Mouse (Mus musculus): ENCODE measurements around the gene Gnb2. TPM values are rescaled to one million over a fixed set of nuclear protein-coding genes. Genes with fewer than 3 reads are reported as not detected.

The Gnb2 gene
- 100 to 1,000 TPM; 483 to 529 TPM for total RNA-seq (2021)
- long read RNA-seq, experiment 1, transcript Gnb2-212 (9 exons, 1,569 nt): minor isoform, 9 of 299 reads
- long read RNA-seq, experiment 1, transcript Gnb2-201 (10 exons, 1,860 nt): major isoform, 252 of 299 reads
- long read RNA-seq, experiment 1, partial matches to known transcripts: 19 of 299 reads
- long read RNA-seq, experiment 1, other reads (novel, unspliced or antisense): 17 of 299 reads
- long read RNA-seq, experiment 2, transcript Gnb2-201 (10 exons, 1,860 nt): major isoform, 228 of 263 reads
- long read RNA-seq, experiment 2, partial matches to known transcripts: 14 of 263 reads
- long read RNA-seq, experiment 2, other reads (novel, unspliced or antisense): 18 of 263 reads

DNA sequence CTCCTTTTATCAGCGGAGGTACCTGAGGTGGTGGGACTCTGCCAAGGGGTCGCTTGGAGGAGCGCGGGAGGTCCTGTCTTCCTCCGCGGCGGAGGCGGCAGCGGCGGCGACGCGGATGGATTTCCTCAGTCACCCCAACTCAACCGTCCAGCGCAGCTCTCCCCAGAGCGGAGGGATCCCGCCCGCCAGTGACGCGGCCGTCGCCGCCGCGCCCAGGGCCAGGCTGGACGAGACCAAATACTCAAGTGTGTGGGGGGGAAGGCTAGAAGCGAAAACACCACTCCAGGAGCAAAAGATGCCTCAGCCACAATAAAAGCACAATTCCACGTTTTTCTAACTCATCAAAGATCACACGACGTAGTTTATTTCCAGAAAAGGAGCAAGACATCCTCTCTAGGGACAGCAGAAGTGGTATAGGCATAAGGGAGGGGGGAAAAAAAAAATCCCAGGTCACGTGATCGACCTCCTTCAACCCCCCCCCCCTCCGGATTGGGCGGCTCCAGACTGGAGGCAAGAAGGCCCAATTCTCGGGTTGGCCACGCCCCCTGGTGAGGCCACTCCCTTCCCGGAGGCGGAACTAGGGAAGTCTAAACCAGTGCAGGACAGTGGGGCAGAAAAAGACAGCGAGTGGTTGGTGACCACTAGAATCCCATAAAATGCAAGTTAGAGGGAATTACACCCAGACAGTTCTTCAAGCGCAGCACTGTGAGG lies at the start of gene Gnb2, which contains the start of gene Epo:
Gnb2 (minus strand) TSS at position 394 of the 711 bp plus-strand sequence.
Epo (minus strand) TSS at position 126 of the 711 bp plus-strand sequence.
- DNase-seq (ENCODE audit: low spot score in 2 of 2): peak; percentile 96 to 99

DNA sequence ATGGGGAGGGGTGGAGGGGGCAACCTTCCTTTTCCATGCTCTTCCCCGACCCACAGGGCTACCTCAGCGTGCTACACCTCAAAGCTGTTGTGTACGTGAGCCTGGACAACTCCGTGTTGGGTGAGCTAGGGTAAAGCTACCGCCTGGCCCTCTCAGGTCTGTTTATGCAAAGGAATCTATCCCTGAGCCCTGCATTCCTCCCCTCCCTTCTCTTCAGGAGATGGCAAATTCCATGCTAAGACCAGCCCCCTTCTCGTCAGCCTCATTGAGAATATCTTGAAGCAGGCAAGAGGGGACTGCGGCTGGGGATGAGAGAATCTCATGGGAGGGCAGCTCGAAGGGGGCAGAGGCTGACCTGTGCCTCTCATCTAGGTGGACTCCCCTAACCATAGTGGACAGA lies 49.4 kb upstream of the Gnb2 start:
- DNase-seq (ENCODE audit: low spot score in 2 of 2): no peak

DNA sequence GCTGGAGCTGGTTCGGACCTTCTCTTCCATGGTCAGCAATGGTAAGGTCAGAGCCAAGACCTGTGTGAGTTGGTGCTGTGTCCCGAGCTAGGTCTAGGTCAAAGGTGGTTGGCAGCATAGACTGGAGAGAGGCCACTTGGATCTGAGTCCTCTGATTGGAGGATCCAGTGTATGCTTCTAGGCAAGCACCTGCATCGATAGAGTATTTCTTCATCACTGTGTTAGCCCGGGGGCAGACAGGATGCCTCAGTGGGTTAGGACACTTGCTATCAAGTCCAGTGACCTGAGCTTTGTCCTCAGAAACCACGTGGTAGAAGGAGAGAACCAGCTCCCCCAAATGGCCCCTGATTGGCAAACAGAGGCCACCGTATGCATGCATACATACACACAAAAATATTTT lies 46.9 kb upstream of the Gnb2 start:
- no peak for DNase-seq (ENCODE audit: low spot score in 2 of 2)

DNA sequence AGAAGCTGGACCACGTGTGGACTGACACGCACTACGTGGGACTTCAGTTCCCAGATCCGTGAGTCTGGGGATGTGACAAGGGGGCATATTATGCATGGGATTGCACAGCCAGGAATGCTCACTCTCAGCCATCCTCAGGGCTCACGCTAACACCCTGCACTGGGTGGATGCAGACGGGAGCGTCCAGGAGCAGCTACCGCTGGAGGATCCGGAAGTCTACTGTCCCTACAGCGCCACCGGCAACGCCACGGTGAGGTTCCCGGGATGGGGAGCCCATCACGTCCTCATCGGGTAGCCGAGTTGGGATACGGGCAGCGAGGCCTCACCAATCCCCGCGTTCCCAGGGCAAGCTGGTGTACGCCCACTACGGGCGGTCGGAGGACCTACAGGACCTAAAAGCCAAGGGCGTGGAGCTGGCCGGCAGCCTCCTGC lies 41.2 kb upstream of the Gnb2 start:
- peak in 1 of 2 experiments; percentile 45 for DNase-seq (ENCODE audit: low spot score in 2 of 2)

DNA sequence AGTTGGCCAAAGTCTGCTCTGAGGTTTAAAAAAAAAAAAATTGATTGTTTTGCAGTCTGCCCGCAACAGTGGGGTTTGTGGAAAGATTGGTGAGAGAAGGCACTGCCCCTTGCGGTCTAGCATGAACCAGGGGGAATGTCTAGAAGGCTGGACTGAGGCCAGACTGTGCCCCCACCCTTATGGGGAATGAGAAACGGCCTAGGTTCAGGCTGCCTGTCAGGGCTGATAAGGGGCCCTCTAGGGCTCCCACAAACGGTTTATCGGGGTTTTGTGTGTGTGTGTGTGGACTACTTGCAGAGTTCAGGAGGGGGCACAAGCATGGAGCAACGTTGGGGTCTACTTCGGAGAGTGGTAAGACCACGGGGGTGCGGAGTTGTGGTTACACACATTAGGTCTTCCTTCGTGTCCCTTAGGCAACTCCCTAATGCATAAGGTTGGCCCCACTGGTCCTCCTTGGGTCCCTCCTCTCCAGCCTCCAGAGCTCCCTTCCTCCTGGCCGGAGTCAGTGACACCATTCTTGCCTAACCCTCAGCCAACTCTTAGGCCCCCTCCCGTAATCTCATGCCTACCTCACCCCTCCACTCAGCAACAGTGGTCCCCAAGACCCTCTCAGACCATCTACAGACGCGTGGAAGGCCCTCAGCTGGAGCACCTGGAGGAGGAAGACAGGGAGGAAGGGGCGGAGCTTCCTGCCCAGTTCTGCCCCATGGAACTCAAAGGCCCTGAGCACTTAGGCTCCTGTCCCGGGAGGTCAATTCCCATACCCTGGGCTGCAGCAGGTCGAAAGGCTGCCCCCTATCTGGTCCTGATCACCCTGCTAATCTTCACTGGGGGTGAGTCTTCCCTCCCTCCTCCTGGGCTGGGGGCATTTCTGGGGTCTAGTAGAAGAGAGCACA lies 37.6 kb upstream of the Gnb2 start:
- no peak for DNase-seq (ENCODE audit: low spot score in 2 of 2)

DNA sequence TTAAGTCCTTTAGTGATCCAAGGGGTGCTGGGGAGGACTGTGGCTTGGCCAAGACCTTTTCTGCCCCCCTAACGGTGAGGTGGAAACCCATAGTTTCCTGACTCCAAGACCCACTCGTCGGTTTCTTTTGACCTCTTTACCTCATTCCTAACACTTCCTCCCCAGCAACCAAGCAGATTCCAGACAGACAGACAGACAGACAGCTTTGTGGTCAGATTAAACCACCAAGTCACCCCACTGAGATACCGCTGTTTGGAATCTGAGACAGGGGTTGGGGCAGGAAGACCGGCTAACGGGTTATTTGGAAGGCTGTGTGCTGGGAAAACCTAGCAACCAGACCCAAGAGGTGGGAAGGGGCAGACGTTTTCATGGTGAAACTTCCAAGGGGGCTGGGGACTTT lies 36.9 kb upstream of the Gnb2 start:
- no peak for DNase-seq (ENCODE audit: low spot score in 2 of 2)

DNA sequence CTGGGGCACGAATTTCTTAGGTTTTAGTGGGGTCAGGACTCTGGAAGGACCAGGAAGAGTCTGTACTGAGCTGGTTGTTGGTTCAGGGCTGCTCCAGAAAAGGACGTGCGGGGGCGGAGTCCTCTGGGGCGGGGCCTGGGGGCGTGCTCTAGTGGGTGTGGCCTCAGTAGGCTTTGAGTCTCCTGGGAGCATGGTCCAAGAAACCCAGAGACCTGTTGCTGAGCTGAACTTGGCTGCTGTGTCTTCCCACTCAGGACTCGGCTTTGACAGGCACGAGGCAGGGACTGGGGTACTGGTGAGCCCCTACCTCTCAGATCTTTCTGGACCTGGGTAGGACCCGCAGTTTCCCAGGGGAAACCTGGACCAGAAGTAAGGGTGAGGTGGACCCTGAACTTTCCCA lies 36.4 kb upstream of the Gnb2 start, which contains the start of gene Tfr2:
Tfr2 (plus strand) TSS at position 176 of the 400 bp plus-strand sequence.
- peak in 1 of 2 experiments; percentile 11 for DNase-seq (ENCODE audit: low spot score in 2 of 2)

DNA sequence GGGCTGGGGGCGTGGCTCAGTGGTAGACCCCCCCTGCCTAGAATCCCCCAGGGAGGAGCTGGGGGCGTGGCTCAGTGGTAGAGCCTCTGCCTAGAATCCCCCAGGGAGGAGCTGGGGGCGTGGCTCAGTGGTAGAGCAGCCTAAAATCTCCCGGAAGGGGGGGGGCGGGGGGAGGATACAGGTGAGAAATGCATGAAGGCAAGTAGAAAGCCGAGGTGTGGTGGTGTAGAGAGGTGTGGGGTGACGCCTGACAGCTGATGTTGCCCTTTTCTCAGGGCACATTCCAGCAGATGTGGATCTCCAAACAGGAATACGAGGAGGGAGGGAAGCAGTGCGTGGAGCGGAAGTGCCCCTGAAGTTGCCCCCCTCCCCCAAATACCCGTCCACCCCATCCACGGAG lies 35.7 kb upstream of the Gnb2 start:
- DNase-seq (ENCODE audit: low spot score in 2 of 2): peak in 1 of 2 experiments; percentile 11

DNA sequence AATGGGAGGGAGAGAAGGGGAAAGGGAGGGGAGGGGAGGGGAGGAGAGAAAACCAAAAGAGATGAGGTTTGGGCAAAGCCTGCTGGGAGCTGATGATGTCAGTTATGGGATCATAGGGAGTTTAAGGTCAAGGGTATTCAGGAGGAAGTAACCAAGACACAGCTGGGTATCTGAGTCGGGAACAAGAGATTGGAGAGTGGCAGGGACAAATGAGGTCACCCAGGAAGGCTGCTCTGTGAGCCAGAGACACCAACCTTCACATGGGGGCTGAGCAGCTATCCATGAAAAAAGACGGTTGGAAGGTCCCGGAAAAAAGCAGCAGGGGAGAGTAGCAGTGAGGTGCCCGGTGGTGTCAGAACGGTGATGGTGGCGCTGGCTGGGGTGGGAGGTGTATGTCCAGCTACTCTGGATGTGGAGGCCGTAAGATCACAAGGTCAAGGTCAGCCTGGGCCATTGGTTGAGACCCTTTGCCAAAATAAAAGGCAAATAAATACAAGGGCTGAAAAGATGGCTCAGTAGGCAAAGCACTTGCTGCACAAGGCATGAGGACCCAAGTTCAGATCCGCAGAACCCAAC lies 35.0 kb upstream of the Gnb2 start:
- DNase-seq (ENCODE audit: low spot score in 2 of 2): peak in 1 of 2 experiments; percentile 14

DNA sequence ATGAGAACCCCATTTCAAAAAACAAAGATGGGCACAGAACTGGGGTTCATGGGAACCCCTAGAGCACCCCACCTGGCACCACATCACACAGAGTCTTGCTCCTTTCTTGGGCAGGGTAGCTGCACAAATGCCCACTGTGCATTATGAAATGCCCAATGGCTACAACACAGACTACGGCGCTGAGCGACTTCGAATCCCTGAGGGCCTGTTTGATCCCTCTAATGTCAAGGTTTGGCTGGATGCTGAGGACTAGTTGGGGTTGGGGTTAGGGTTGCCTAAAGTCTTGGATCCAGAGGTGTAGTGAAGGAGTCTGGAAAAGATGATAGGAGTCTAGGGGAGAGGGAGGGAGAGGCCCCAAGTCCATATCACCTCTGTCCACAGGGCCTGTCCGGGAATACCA lies 33.1 kb upstream of the Gnb2 start:
- no peak for DNase-seq (ENCODE audit: low spot score in 2 of 2)

DNA sequence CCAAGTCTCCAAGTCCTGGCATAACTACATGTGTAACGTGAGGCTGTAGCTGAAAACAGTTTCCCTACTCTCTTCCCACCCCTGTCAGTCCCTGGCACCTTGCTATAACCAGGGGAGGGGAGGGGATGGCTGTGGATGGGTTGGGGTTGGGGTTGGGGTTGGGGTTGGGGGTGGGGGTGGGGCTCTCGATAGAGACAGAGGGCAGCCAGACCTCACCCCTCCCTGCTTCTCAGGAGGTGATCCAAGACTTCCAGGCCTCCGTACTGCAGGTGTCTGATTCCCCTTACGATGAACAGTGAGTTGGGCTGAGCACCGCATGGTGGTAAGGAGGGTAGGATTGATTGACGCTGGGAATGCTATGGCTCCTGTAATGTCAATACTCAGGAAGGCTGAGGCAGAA lies 32.4 kb upstream of the Gnb2 start:
- DNase-seq (ENCODE audit: low spot score in 2 of 2): no peak

DNA sequence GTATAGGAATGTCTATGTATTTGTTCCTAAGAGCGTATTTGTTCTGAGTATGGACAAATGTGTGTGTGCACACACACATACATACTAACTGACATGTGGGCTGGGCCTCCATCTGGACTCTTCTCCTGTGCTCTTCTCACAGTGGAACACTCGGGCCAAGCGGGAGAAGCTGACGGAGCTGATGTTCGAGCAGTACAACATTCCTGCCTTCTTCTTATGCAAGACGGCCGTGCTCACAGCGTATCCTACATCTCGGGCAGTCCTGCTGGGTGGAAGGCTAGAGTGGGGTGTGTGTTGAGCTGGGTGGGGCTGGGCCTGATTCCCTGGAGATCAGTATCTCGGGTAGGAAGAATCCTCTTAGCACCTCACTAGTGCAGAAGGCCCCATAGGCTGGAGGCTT lies 29.7 kb upstream of the Gnb2 start:
- DNase-seq (ENCODE audit: low spot score in 2 of 2): no peak

DNA sequence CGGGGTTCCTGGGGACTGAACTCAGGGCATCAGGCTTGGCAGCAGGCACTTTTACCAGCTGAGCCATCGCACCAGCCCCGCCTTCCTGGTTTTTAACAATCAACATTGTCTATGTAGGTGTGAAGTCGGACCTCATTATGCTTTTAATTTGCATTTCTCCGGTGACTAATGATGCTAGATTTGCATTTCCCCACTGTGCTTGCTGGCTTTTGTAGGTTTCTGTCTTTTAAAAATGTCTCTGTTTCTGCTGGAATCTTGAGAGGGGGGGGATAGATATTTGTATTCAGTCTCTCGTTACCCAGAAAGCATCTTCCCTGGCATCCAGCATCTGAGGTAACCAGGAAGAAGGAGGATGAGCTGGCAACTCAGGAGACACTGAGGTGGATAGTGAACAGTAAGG lies 28.2 kb upstream of the Gnb2 start:
- no peak for DNase-seq (ENCODE audit: low spot score in 2 of 2)

DNA sequence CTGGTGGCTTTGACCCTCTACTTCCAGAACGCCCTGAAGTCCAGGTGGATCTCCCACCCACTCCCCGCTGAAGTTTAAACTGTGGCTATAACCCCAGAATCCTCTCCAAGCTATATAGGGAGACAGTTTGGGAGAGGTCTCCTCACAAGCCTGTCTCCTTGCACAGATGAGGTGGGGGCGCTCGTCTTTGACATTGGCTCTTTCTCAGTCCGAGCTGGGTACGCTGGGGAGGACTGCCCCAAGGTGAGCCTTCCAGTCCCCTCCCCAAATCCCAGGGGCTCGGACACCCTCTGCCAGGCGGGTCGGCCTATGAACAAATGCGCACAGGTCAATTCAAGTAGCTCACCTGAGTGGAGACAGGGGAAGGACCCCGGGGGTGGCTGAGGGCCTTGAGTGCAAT lies 20.6 kb upstream of the Gnb2 start:
- peak in 1 of 2 experiments; percentile 15 for DNase-seq (ENCODE audit: low spot score in 2 of 2)

DNA sequence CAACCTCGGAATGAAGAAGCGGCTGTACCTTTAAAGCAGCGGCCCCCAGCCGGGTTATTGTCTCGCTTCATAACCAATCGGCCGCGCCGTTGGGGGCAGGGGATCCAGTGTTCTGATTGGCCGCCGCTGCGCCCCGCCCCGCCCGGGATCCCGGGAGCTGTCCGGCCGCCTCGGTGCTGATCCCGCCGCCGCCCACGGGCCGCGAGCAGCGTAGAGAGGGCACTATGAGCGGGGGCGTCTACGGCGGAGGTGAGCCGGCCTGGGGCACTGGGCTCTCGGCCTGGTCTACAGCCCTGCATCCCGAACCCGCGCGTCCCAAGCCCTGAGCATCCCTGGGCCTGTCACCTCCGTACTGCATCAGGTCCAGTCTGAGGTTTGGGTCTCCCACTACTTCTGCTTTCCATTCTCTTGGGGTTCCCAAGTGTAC lies 20.1 kb upstream of the Gnb2 start, which contains the start of gene Actl6b:
Actl6b (plus strand) TSS at position 107 of the 427 bp plus-strand sequence.
- DNase-seq (ENCODE audit: low spot score in 2 of 2): peak; percentile 69 to 76

DNA sequence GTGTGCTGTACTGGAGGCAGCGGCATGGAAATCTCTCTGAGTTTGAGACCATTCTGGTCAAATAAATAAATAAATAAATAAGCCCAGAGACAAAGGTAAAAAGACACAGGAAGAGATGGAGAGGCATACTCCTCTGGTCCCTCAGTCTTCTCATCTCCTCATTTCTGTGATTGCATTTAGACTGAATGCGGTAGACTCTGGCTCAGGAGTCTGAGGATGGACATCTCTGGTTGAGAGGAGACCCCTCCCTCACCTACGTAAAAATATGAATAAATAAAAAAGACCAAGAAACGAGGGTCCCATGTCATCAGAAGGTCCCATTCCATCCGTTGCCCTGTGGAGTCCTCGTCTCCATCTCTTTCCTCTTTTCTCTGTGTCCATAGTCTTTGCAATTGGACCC lies 19.7 kb upstream of the Gnb2 start:
- no peak for DNase-seq (ENCODE audit: low spot score in 2 of 2)

DNA sequence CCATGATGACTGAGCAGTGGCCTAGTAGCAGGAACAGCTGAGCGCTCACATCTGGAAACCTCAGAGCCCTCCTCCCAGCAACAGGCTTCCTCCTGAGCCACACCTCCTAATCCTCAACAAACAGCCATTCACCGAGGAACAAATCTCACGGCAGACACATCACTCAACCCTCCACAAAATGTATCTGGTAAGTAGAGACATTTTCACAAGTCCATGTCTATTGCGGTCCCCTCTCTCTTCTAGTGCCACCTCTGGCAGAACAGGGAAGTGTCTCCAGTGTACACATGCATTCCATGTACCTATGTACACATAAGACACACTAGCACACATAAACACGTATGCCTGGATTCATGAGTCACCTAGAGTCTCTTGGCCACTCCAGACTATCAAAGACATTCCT lies 17.8 kb upstream of the Gnb2 start:
- DNase-seq (ENCODE audit: low spot score in 2 of 2): peak in 1 of 2 experiments; percentile 9

DNA sequence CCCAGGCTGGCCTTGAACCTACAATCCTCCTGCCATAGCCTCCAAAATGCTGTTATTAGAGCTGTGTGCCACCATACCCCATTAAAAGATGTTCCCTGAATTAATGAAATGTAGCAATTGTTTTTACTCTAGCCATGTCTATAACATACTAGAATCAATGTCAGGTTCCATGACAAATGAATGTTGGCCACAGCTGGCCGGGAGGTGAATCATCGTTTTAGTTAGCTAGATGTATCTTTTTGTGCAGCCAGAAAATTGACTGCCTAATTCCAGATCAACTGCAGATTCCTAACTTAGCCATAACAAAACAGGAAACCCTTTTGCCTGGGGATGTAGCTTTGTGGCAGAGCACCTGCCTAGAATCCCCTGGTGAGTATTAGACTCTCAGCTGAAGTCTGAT lies 16.5 kb upstream of the Gnb2 start:
- peak in 1 of 2 experiments; percentile 6 for DNase-seq (ENCODE audit: low spot score in 2 of 2)

DNA sequence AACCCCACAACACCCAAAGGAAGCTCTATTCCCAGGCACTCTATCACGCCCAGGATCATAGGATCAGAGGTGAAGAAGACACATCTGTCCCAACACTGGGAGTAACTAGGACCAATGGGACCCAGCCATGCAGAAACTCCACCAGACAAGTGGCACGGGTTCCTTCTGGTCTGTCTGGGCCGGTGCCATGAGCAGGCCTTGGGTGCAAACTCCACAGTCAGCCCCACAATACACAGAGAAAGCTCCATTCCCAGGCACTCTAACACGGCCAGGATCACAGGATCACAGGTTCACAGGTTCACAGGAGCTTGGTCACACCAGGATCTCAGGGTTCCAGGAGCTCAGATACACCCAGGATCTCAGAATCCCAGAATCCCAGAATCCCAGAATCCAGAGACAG lies 12.3 kb upstream of the Gnb2 start:
- DNase-seq (ENCODE audit: low spot score in 2 of 2): peak in 1 of 2 experiments; percentile 8

DNA sequence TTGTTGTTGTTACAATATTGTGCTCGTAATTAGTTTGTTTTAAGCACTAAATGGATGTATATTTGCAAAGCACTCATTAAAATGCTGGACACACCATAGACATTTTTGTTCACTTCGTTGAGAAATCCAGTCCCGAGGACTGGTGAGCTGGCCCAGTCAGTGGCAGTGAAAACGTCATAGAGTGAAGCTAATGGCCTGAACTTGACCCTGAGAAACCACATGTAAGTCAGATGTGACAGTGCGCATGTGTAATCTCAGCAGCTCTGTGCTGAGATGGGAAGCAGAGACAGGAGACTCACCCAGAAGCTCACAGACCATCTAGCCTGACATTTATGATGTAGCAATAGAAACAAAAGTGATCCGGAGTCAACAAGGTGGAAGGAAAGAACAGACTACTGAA lies 11.6 kb upstream of the Gnb2 start:
- no peak for DNase-seq (ENCODE audit: low spot score in 2 of 2)

Data from gastrocnemius, postnatal 4 days (tissue).